Mouse (Mus musculus): ENCODE results near the gene Slc25a17.

GRCm38 (mm10) chr15:81329721-81330369, 30.8 kb downstream of the Slc25a17 start:
- TF ChIP-seq POLR2A (IDR thresholded peaks at IDR 0.05; ENCODE audit: borderline replicate concordance, control insufficient read depth, low read depth, low read length) (no peak), CTCF (IDR thresholded peaks at IDR 0.05; ENCODE audit: control insufficient read depth, insufficient read depth, low read length) (no peak)
